Mouse (Mus musculus): ENCODE measurements around the gene Epha6. TPM values are rescaled to one million over a fixed set of nuclear protein-coding genes. Genes with fewer than 3 reads are reported as not detected.

Gene Epha6
- polyA plus RNA-seq, 1 experiment, result 3.8 TPM

- DNase-seq, result no peak
- H3K27me3 ChIP-seq (ENCODE audit: control insufficient read depth, insufficient read depth, low read length), result no peaks in the 10 kb centered on the region
- 93% methylated on average over 5 of the region's 5 CpGs for WGBS
- TF ChIP-seq POLR2A (IDR thresholded peaks at IDR 0.05; ENCODE audit: borderline replicate concordance, insufficient read depth, low read length) (no peak), CTCF (IDR thresholded peaks at IDR 0.05; ENCODE audit: borderline replicate concordance, insufficient read depth, low read depth, low read length) (no peak)
- no peak overlapping the region for H3K4me3 ChIP-seq (replicated peaks; ENCODE audit: insufficient read depth, low read depth, low read length)
- H3K4me1 ChIP-seq (ENCODE audit: control insufficient read depth, insufficient read depth, low read length), result no peaks in the 10 kb centered on the region
- no peak overlapping the region for H3K27ac ChIP-seq (ENCODE audit: insufficient read depth, low read length)
Observed at GRCm38 (mm10) chr16:59689120-59689519, 916.2 kb downstream of the Epha6 start.

GRCm38 (mm10) chr16:59685135-59685534 lies 920.2 kb downstream of the Epha6 start:
- TF ChIP-seq POLR2A (IDR thresholded peaks at IDR 0.05; ENCODE audit: borderline replicate concordance, insufficient read depth, low read length) (no peak), CTCF (IDR thresholded peaks at IDR 0.05; ENCODE audit: borderline replicate concordance, insufficient read depth, low read depth, low read length) (no peak)
- H3K4me3 ChIP-seq (replicated peaks; ENCODE audit: insufficient read depth, low read depth, low read length), result no peak overlapping the region

GRCm38 (mm10) chr16:59683434-59683833 lies 921.9 kb downstream of the Epha6 start:
- 1% methylated on average over 8 of the region's 8 CpGs for WGBS

More at GRCm38 (mm10) chr16:59685135-59685534, 920.2 kb downstream of the Epha6 start:
- Histone ChIP-seq H3K27ac (ENCODE audit: insufficient read depth, low read length) (no peak overlapping the region), H3K27me3 (ENCODE audit: control insufficient read depth, insufficient read depth, low read length) (no peaks in the 10 kb centered on the region), H3K4me1 (ENCODE audit: control insufficient read depth, insufficient read depth, low read length) (no peaks in the 10 kb centered on the region)
- DNase-seq, result no peak
- WGBS, result 30% methylated on average over 5 of the region's 5 CpGs

GRCm38 (mm10) chr16:59682216-59682891 lies 923.0 kb downstream of the Epha6 start:
- no peak for TF ChIP-seq CTCF (IDR thresholded peaks at IDR 0.05; ENCODE audit: borderline replicate concordance, insufficient read depth, low read depth, low read length)
- no peak for TF ChIP-seq POLR2A (IDR thresholded peaks at IDR 0.05; ENCODE audit: borderline replicate concordance, insufficient read depth, low read length)
- DNase-seq, result no peak
- H3K4me1 ChIP-seq (ENCODE audit: control insufficient read depth, insufficient read depth, low read length), result no peaks in the 10 kb centered on the region
- no peak overlapping the region for H3K27ac ChIP-seq (ENCODE audit: insufficient read depth, low read length)
- WGBS, result 91% methylated on average over 8 of the region's 8 CpGs
- no peak overlapping the region for H3K4me3 ChIP-seq (replicated peaks; ENCODE audit: insufficient read depth, low read depth, low read length)
- H3K27me3 ChIP-seq (ENCODE audit: control insufficient read depth, insufficient read depth, low read length), result no peaks in the 10 kb centered on the region

More at GRCm38 (mm10) chr16:59683434-59683833, 921.9 kb downstream of the Epha6 start:
- no peak overlapping the region for H3K27ac ChIP-seq (ENCODE audit: insufficient read depth, low read length)
- H3K4me3 ChIP-seq (replicated peaks; ENCODE audit: insufficient read depth, low read depth, low read length), result no peak overlapping the region
- TF ChIP-seq POLR2A (IDR thresholded peaks at IDR 0.05; ENCODE audit: borderline replicate concordance, insufficient read depth, low read length) (no peak), CTCF (IDR thresholded peaks at IDR 0.05; ENCODE audit: borderline replicate concordance, insufficient read depth, low read depth, low read length) (peak; percentile 85)
- H3K27me3 ChIP-seq (ENCODE audit: control insufficient read depth, insufficient read depth, low read length), result no peaks in the 10 kb centered on the region
- H3K4me1 ChIP-seq (ENCODE audit: control insufficient read depth, insufficient read depth, low read length), result no peaks in the 10 kb centered on the region
- DNase-seq, result peak; percentile 51 to 61

- no peak for TF ChIP-seq POLR2A (IDR thresholded peaks at IDR 0.05; ENCODE audit: borderline replicate concordance, insufficient read depth, low read length)
- no peak for TF ChIP-seq CTCF (IDR thresholded peaks at IDR 0.05; ENCODE audit: borderline replicate concordance, insufficient read depth, low read depth, low read length)
- no peak for DNase-seq
- H3K27me3 ChIP-seq (ENCODE audit: control insufficient read depth, insufficient read depth, low read length), result no peaks in the 10 kb centered on the region
- WGBS, result 93% methylated on average over 2 of the region's 2 CpGs
- no peak overlapping the region for H3K27ac ChIP-seq (ENCODE audit: insufficient read depth, low read length)
- H3K4me3 ChIP-seq (replicated peaks; ENCODE audit: insufficient read depth, low read depth, low read length), result no peak overlapping the region
- H3K4me1 ChIP-seq (ENCODE audit: control insufficient read depth, insufficient read depth, low read length), result no peaks in the 10 kb centered on the region
Observed at GRCm38 (mm10) chr16:59666938-59667337, 938.4 kb downstream of the Epha6 start.

- Histone ChIP-seq H3K27ac (ENCODE audit: insufficient read depth, low read length) (no peak overlapping the region), H3K27me3 (ENCODE audit: control insufficient read depth, insufficient read depth, low read length) (no peaks in the 10 kb centered on the region), H3K4me3 (replicated peaks; ENCODE audit: insufficient read depth, low read depth, low read length) (no peak overlapping the region), H3K4me1 (ENCODE audit: control insufficient read depth, insufficient read depth, low read length) (no peaks in the 10 kb centered on the region)
- DNase-seq, result no peak
- 81% methylated on average over 2 of the region's 2 CpGs for WGBS
- no peak for TF ChIP-seq POLR2A (IDR thresholded peaks at IDR 0.05; ENCODE audit: borderline replicate concordance, insufficient read depth, low read length)
Observed at GRCm38 (mm10) chr16:59643766-59644165, 961.6 kb downstream of the Epha6 start.

- H3K27me3 ChIP-seq (ENCODE audit: control insufficient read depth, insufficient read depth, low read length), result no peaks in the 10 kb centered on the region
- no peak for DNase-seq
- no peak overlapping the region for H3K4me3 ChIP-seq (replicated peaks; ENCODE audit: insufficient read depth, low read depth, low read length)
- H3K4me1 ChIP-seq (ENCODE audit: control insufficient read depth, insufficient read depth, low read length), result no peaks in the 10 kb centered on the region
- no peak overlapping the region for H3K27ac ChIP-seq (ENCODE audit: insufficient read depth, low read length)
- 90% methylated on average over 3 of the region's 3 CpGs for WGBS
- no peak for TF ChIP-seq CTCF (IDR thresholded peaks at IDR 0.05; ENCODE audit: borderline replicate concordance, insufficient read depth, low read depth, low read length)
- no peak for TF ChIP-seq POLR2A (IDR thresholded peaks at IDR 0.05; ENCODE audit: borderline replicate concordance, insufficient read depth, low read length)
Observed at GRCm38 (mm10) chr16:59639985-59640384, 965.3 kb downstream of the Epha6 start.

- no peak for TF ChIP-seq CTCF (IDR thresholded peaks at IDR 0.05; ENCODE audit: borderline replicate concordance, insufficient read depth, low read depth, low read length)
- TF ChIP-seq POLR2A (IDR thresholded peaks at IDR 0.05; ENCODE audit: borderline replicate concordance, insufficient read depth, low read length), result peak; percentile 54; the same call in 1 of the 2 replicates
- no peaks in the 10 kb centered on the region for H3K27me3 ChIP-seq (ENCODE audit: control insufficient read depth, insufficient read depth, low read length)
Observed at GRCm38 (mm10) chr16:59639102-59639691, 966.1 kb downstream of the Epha6 start, which contains the start of gene Arl6. Gene Arl6, minus strand, starts transcription at chr16:59639391.

More at GRCm38 (mm10) chr16:59639102-59639691, 966.1 kb downstream of the Epha6 start, which contains the start of gene Arl6:
- peaks cover 3% of the 10 kb centered on the region; the same call in 1 of the 2 replicates for H3K4me1 ChIP-seq (ENCODE audit: control insufficient read depth, insufficient read depth, low read length)
- under 1% methylated on average over 46 of the region's 46 CpGs for WGBS
- DNase-seq, result peak; percentile 94 to 96
- H3K27ac ChIP-seq (ENCODE audit: insufficient read depth, low read length), result peak within 1 kb of the TSS; percentile 88
- H3K4me3 ChIP-seq (replicated peaks; ENCODE audit: insufficient read depth, low read depth, low read length), result peak within 1 kb of the TSS; percentile 86
